Mouse (Mus musculus) thymus, postnatal 36 days (tissue): ENCODE data around the gene Scly.
A peak's percentile ranks its signal among the peaks of the same experiment; 100 is the strongest.

Experiments used
- DNase-seq, 2 experiments: peaks; one replicate each; pipeline ENCODE4 v3.0.0; 2022; ENCODE audit warnings: mixed read lengths in 2 of 2

Scly gene

DNA sequence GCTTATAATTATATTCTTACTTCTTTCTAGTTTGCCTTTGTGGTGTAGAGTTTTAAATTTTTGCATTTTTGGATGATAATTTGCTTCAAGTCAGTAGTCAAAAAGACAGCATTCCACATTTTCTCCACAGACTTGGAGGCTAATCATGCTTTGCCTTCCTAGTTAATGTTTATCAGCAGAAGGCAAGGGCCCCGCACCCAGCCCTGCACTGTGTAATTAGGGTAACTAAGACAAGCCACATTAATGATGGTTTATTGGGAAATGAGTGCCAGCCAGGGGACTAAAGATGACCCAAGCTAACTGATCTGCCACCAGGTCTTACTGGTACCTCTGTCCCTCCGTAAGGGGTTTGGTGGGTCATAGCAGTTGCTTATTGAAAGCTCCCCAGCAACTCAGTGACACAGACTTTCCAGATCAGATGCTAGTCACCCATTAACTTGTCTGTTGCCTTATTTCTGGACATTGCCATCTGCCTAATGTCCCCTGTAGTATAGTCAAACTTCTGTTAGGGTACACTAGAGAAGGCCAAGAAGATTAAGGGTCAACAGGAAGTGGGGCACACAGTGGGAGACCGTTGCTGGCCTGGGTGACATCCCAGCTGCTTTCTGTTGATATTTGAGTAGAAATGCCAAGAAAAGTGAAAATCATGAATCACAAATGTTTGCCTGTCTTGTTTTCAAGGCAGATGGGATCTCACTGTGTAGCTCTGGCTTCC is 3.2 kb downstream of the Scly start:
- DNase-seq = no peak

- no peak for DNase-seq
Observed at GRCm38 (mm10) chr1:91302021-91302420, 3.9 kb downstream of the Scly start.

GRCm38 (mm10) chr1:91304621-91305020 is 6.5 kb downstream of the Scly start:
- no peak for DNase-seq

DNA sequence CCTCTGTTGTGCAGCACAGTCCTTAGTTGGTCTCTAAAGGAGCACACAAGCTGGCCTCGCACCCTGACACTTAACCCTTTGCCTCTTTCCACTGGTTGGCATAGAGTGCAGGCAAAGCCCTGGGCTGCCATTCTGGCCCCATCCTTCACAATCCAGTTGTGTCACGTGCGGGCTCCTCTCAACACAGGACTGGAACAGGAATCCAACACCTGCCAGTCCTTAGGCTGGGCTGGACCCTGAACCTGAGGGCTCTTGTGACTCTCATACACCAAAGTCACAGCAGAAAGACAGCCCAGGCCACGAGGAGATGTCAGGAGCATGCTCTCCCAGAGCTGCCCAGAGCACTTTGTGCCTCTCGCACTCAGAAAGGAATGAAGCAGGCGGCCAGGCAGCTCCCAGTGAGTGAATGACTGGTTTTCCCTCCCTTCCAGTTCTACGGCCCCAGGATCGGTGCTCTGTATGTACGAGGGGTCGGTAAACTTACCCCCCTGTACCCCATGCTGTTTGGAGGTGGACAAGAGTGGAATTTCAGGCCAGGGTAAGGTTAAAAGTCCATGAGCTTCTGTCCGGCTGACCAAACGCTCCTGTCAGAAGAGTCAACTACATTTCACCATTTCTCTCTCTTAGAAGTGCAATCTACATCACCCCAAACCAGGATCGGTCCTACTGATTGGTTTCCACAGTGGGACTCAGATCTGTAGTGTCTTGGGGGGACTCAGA is 11.4 kb downstream of the Scly start:
- DNase-seq = no peak

GRCm38 (mm10) chr1:91312273-91312672 is 14.1 kb downstream of the Scly start:
- no peak for DNase-seq

DNA sequence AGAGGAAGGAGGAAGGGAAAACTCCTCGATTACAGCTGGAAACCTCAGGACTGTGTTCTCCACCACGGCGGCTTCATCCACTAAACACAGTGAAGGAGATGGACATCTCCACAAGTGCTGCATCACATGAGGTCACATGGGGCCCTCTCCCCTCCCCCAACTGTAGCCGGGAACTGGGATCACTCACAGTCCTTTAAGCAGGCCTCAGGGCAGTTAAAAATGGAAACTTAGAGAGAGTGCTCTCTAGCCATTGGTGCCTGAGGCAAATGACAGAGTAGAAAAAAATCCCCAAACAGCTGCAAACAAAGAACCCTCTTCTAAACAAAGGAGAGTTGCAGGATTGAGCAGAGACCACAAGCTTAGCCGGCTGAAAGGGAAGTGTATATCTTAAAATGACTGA is 15.1 kb downstream of the Scly start:
- no peak for DNase-seq

GRCm38 (mm10) chr1:91317656-91318055 is 19.5 kb downstream of the Scly start:
- DNase-seq = no peak

DNA sequence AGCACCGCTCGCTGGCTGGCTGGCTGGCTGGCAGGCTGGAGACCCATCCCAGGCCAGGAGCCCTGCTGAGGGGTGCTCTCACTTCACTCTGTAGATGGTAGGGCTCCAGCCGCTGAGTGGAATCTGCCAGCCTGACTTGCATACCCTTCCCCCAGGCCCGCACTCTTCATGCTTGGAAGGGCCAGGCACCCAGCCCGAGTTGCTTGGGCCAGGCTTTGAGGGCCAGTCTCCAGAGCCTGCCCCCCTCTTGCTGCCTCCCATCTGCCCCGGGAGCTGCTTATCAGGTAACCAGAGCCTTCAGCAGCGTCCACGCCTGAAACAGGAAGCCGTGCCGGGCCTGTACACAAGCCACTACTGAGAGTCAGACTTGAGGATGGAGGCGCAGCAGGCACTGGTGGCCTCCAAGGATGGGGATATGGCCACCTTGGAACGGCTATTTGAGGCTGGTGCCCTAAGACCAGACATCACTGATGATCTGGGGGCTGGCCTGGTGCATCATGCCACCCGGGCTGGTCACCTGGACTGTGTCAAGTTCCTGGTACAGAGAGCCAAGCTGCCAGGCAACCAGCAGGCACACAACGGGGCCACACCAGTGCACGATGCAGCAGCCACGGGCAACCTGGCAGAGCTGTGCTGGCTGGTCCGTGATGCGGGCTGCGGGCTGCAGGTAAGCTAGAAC is 23.8 kb downstream of the Scly start, which contains the start of gene Espnl:
Gene Espnl (plus strand): TSS at position 316 of the 679 bp plus-strand sequence.
- DNase-seq = no peak

- DNase-seq = no peak
Observed at GRCm38 (mm10) chr1:91324646-91325045, 26.5 kb downstream of the Scly start.

- DNase-seq = no peak
Observed at GRCm38 (mm10) chr1:91325488-91326042, 27.4 kb downstream of the Scly start.

DNA sequence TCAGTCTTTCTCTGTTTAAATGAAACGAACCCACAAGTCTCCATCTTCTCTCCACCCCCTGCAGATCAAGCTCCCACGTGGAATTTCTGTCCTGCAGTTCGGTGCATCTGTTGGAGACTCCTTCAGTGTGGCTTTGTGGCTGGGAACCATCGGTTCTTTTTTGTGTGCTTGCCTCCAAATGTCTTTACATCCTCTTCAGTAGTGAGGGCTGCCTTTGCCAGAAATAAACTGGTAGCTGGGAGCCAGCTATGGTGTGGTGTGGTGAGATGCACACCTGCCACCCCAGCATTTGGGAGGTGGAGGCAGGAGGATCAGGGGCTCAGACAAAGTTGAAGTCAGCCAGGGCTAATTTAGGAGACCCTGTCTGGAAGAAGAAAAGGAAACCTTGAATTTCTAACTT is 34.0 kb downstream of the Scly start:
- DNase-seq = no peak

DNA sequence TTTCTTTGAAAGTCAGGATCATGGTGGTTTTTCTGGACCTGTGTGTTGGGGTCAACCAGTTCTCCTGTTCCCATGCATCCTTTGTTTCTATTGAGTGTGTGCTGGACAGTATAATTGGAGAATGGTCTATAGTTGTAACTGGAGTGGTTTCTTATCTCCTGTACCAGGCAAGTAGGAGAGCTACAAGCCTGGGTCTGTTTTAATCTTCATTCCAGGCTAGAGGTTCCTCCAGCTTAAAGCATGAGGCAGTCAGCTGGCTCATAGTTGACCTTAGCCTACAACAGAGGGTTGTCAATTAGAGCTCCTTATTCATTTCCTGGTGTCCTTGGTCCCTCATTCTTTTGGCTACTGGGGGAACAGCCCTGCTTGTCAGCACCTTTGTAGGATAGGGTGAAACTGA is 35.4 kb downstream of the Scly start:
- no peak for DNase-seq

DNA sequence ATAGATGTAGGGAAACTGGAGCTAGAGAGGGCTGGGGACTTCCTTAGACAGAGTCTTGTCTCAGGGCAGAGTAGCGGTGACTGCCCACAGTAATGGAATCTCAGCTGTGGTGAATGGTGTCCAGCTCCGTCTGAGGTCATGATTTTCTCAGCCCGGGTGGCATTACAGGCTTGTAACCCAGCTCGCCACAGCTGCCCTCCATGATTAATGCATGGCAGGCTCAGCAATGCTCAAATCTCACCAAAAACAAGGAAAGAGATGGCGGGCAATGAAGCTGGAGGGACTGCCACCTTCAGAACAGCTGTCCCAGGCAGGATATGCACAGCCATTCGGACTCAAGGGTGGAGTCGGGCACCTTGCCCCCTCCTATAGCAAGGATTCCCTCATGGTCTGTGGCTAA is 39.2 kb downstream of the Scly start:
- no peak for DNase-seq

GRCm38 (mm10) chr1:91344001-91344400 is 45.9 kb downstream of the Scly start:
- DNase-seq = no peak

DNA sequence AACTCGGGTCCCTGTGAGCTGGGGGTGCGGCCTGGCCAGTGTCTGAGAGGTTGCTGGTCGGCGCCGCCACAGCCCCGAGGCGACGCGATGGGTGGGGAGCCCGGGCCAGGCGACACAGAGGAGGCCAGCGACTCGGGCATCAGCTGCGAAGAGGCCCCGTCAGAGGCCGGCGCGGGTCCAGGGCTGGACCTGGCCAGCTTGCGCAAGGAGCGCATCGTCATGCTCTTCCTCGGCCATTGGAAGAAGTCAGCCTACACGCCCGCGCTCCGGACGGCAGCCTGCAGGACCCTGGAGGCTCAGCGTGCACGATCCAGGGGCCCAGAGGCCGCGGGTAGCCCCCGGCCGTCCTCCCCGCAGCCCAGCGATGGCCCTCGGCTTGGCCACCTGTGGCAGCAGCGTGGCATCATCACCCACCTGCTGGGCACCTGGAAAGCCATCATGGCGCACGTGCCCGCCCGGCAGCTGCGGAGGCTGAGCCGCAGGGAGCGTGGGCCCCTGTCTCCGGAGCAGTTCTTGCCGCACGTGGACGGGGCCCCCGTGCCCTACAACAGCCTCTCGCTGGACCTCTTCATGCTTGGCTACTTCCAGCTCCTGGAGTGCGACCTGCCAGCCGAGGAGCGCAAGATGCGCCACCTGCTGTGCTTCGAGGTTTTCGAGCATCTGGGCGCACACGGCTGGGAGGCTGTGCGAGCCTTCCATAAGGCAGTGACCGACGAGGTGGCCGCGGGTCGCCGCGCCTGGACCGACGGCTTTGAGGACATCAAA is 47.0 kb downstream of the Scly start:
- no peak for DNase-seq

GRCm38 (mm10) chr1:91346892-91347291 is 48.8 kb downstream of the Scly start:
- peak; percentile 55 for DNase-seq

DNA sequence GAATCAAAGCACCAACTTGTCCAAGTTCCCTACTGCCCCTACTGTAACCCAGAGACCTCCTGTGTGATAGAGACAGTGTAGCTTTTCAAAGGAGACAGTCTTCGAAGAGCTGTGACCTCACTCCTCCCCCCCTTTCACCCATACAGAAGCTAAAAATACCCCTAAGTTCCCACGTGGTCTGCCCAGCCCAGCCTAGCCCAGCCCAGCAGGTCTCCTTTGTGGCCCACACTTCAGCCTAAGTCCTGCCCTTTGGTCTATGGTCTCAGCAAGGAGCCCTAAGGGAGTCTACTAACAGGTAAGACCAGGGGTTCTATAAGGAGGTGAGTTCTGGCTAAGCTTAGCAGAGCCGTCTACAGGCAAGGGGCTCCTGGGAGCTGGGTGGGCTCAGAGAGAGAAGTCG is 52.7 kb downstream of the Scly start, which contains the start of gene Klhl30:
Gene Klhl30 (plus strand): TSS at position 176 of the 400 bp plus-strand sequence.
- no peak for DNase-seq

DNA sequence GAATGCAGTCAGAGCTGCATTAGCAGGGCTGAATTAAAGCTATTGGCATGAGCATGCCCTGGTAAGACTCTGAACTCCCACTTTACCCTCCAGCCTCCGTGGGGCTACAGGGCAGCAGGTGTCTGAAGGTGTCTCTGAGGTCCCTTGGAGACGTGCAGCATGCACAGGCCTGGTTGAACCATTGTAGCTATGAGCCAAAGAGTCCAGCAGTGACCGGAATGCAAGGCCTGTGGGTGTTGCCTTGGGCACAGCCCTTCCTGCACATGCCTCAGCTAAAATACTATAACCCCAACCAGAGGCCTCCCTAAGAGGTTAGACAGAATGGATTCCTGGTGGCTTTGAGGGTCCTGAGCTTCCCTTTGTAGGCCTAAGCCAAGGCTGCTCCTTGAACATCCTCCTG is 53.1 kb downstream of the Scly start:
- no peak for DNase-seq

GRCm38 (mm10) chr1:91352277-91352676 is 54.1 kb downstream of the Scly start:
- no peak for DNase-seq

GRCm38 (mm10) chr1:91356105-91356504 is 58.0 kb downstream of the Scly start:
- DNase-seq = no peak

GRCm38 (mm10) chr1:91362113-91362512 is 64.0 kb downstream of the Scly start:
- DNase-seq = no peak

GRCm38 (mm10) chr1:91364822-91365644 is 66.9 kb downstream of the Scly start:
- no peak for DNase-seq
